Mouse (Mus musculus): ENCODE data around the gene Cryaa.

DNA sequence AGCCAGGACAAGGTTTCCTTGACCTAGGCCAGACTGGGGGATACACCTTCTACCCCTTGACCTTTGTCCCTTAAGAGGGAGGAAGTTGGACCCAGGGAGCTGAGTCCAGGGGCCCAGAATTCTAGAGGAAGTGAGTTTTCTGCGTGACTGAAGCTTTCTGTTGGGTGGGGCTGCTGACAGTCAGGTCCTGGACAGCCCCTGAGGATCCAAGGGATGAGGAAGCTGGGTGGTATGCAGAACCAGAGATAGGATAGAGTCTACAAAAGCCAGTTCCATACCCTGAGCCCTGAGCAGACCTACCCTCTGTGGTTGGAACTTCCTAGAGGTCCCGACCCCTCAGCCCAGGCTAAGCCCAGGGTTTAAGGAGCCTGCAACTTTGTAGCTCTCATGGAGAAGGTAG is 2.8 kb downstream of the Cryaa start:
- TF ChIP-seq POLR2A (IDR thresholded peaks at IDR 0.05; ENCODE audit: extremely low read depth, insufficient read depth, low read length), result no peak
- no peak for TF ChIP-seq CTCF (IDR thresholded peaks at IDR 0.05; ENCODE audit: low read depth, low read length)
